In genomic region chr6:33913964-33914363, GRCm38 (mm10) we compare ENCODE assay signal across 23 mouse cellular contexts.
DNase-seq lines count a peak whose midpoint lies in the region; ATAC-seq lines count a peak whose summit lies in the region.
"Had no signal": no experiment of that assay in that cellular context is flagged by ENCODE, and none has a peak within 500 bp of the region (broad histone marks: within the 10 kb centered on the region; RNA-seq: fewer than 3 reads in every experiment).

No protein-coding gene starts in this region.

- peak; percentile 52; the same call in 1 of the 2 replicates for ATAC-seq in forebrain, embryonic 14.5 days
- ATAC-seq in forebrain, embryonic 12.5 days (ENCODE audit: low FRiP score), result no peak
- no peak for ATAC-seq in hindbrain, embryonic 14.5 days (ENCODE audit: low FRiP score)
- ATAC-seq in hindbrain, embryonic 11.5 days (ENCODE audit: low FRiP score), result no peak
- ATAC-seq in midbrain, embryonic 16.5 days, result no peak
- ATAC-seq: inflammation-experienced regulatory T-cells, adult 6 months had no signal

- H3K4me1 ChIP-seq in forebrain, embryonic 14.5 days (ENCODE audit: control insufficient read depth, insufficient read depth, low read length), result peaks cover 7% of the 10 kb centered on the region; the same call in 1 of the 2 replicates
- H3K4me1 ChIP-seq in forebrain, embryonic 12.5 days, result peaks cover 10% of the 10 kb centered on the region
- H3K4me1 ChIP-seq in hindbrain, embryonic 14.5 days (replicated peaks; ENCODE audit: control insufficient read depth, insufficient read depth, low read length), result peaks cover 8% of the 10 kb centered on the region
- H3K4me1 ChIP-seq in hindbrain, embryonic 11.5 days (replicated peaks; ENCODE audit: control insufficient read depth, insufficient read depth, low read length), result no peaks in the 10 kb centered on the region
- H3K4me1 ChIP-seq in midbrain, embryonic 16.5 days (ENCODE audit: control insufficient read depth, insufficient read depth, low read length), result peaks cover 9% of the 10 kb centered on the region
- H3K4me1 ChIP-seq in midbrain, embryonic 10.5 days, result peaks cover 16% of the 10 kb centered on the region
- H3K4me1 ChIP-seq: limb, embryonic 10.5 days; liver, embryonic 15.5 days; lung, embryonic 15.5 days had no signal

- no peaks in the 10 kb centered on the region for H3K9me3 ChIP-seq in forebrain, embryonic 14.5 days (replicated peaks; ENCODE audit: control insufficient read depth, low read length)
- H3K9me3 ChIP-seq in forebrain, embryonic 12.5 days, result no peaks in the 10 kb centered on the region
- no peaks in the 10 kb centered on the region for H3K9me3 ChIP-seq in hindbrain, embryonic 14.5 days (ENCODE audit: control insufficient read depth, low read length)
- no peaks in the 10 kb centered on the region for H3K9me3 ChIP-seq in hindbrain, embryonic 11.5 days (ENCODE audit: control insufficient read depth, low read length)
- no peaks in the 10 kb centered on the region for H3K9me3 ChIP-seq in midbrain, embryonic 16.5 days (replicated peaks; ENCODE audit: control insufficient read depth, low read length, poor library complexity, severe bottlenecking)
- H3K9me3 ChIP-seq in midbrain, embryonic 10.5 days (replicated peaks), result no peaks in the 10 kb centered on the region
- H3K9me3 ChIP-seq: limb, embryonic 10.5 days; liver, embryonic 15.5 days; lung, embryonic 15.5 days had no signal

- peak; percentile 52 for DNase-seq in forebrain, embryonic 14.5 days (ENCODE audit: low spot score)
- DNase-seq in hindbrain, embryonic 14.5 days (ENCODE audit: low spot score), result no peak
- DNase-seq in hindbrain, embryonic 11.5 days (ENCODE audit: low spot score), result no peak
- DNase-seq in midbrain, embryonic 10.5 days (ENCODE audit: low spot score), result no peak
- no peak for DNase-seq in lung, postnatal 14 days
- DNase-seq: adrenal gland, postnatal 10 days; cerebellum, adult 9-10 months; gastrocnemius, postnatal 14 days; heart, adult 18-20 months; kidney, adult 2 months; kidney, postnatal 10 days; liver; lung, postnatal 4 days; thymus, adult 2 months; thymus, postnatal 4 days had no signal

- H3K27me3 ChIP-seq in forebrain, embryonic 14.5 days (replicated peaks; ENCODE audit: control insufficient read depth, insufficient read depth, low read length), result no peaks in the 10 kb centered on the region
- no peaks in the 10 kb centered on the region for H3K27me3 ChIP-seq in forebrain, embryonic 12.5 days
- no peaks in the 10 kb centered on the region for H3K27me3 ChIP-seq in hindbrain, embryonic 14.5 days (ENCODE audit: control insufficient read depth, insufficient read depth, low read length)
- H3K27me3 ChIP-seq in hindbrain, embryonic 11.5 days (ENCODE audit: control insufficient read depth, insufficient read depth, low read length), result no peaks in the 10 kb centered on the region
- no peaks in the 10 kb centered on the region for H3K27me3 ChIP-seq in midbrain, embryonic 16.5 days (ENCODE audit: control insufficient read depth, insufficient read depth, low read depth, low read length)
- H3K27me3 ChIP-seq in midbrain, embryonic 10.5 days (ENCODE audit: low read depth, poor library complexity, severe bottlenecking), result no peaks in the 10 kb centered on the region
- H3K27me3 ChIP-seq: liver, embryonic 15.5 days; lung, embryonic 15.5 days had no signal

- no peaks in the 10 kb centered on the region for H3K36me3 ChIP-seq in forebrain, embryonic 14.5 days (ENCODE audit: control insufficient read depth, insufficient read depth, low read length)
- no peaks in the 10 kb centered on the region for H3K36me3 ChIP-seq in forebrain, embryonic 12.5 days (replicated peaks)
- no peaks in the 10 kb centered on the region for H3K36me3 ChIP-seq in hindbrain, embryonic 14.5 days (replicated peaks; ENCODE audit: control insufficient read depth, insufficient read depth)
- H3K36me3 ChIP-seq in hindbrain, embryonic 11.5 days (ENCODE audit: control insufficient read depth, insufficient read depth, low read length), result no peaks in the 10 kb centered on the region
- no peaks in the 10 kb centered on the region for H3K36me3 ChIP-seq in midbrain, embryonic 16.5 days (ENCODE audit: control insufficient read depth, insufficient read depth, low read length)
- H3K36me3 ChIP-seq in midbrain, embryonic 10.5 days, result no peaks in the 10 kb centered on the region
- H3K36me3 ChIP-seq: limb, embryonic 10.5 days; liver, embryonic 15.5 days; lung, embryonic 15.5 days had no signal

- WGBS in forebrain, embryonic 14.5 days, result 72% methylated on average over 4 of the region's 4 CpGs
- WGBS in forebrain, embryonic 12.5 days, result 87% methylated on average over 4 of the region's 4 CpGs
- 78% methylated on average over 4 of the region's 4 CpGs for WGBS in hindbrain, embryonic 14.5 days
- 94% methylated on average over 4 of the region's 4 CpGs for WGBS in hindbrain, embryonic 11.5 days
- 71% methylated on average over 4 of the region's 4 CpGs for WGBS in midbrain, embryonic 16.5 days
- 92% methylated on average over 4 of the region's 4 CpGs for WGBS in midbrain, embryonic 10.5 days

- H3K9ac ChIP-seq in forebrain, embryonic 14.5 days (ENCODE audit: low read length), result no peak overlapping the region
- H3K9ac ChIP-seq in forebrain, embryonic 12.5 days, result no peak overlapping the region
- no peak overlapping the region for H3K9ac ChIP-seq in hindbrain, embryonic 14.5 days
- H3K9ac ChIP-seq in hindbrain, embryonic 11.5 days (ENCODE audit: low read depth, low read length), result no peak overlapping the region
- no peak overlapping the region for H3K9ac ChIP-seq in midbrain, embryonic 16.5 days (ENCODE audit: low read depth, low read length)
- H3K9ac ChIP-seq: liver, embryonic 15.5 days; lung, embryonic 15.5 days had no signal

- H3K27ac ChIP-seq in forebrain, embryonic 14.5 days (ENCODE audit: low read depth, low read length), result peak overlapping the region; percentile 9; the same call in 1 of the 2 replicates
- H3K27ac ChIP-seq in forebrain, embryonic 12.5 days, result no peak overlapping the region
- peak overlapping the region; percentile 68; the same call in 1 of the 2 replicates for H3K27ac ChIP-seq in hindbrain, embryonic 14.5 days
- H3K27ac ChIP-seq in hindbrain, embryonic 11.5 days (ENCODE audit: low read depth, low read length), result no peak overlapping the region
- H3K27ac ChIP-seq in midbrain, embryonic 16.5 days (ENCODE audit: low read length), result peak overlapping the region; percentile 53; the same call in 1 of the 2 replicates
- H3K27ac ChIP-seq in midbrain, embryonic 10.5 days (replicated peaks), result no peak overlapping the region
- H3K27ac ChIP-seq: limb, embryonic 10.5 days; liver, embryonic 15.5 days; lung, embryonic 15.5 days; stomach, postnatal 0 days had no signal

- no peak overlapping the region for H3K4me3 ChIP-seq in forebrain, embryonic 14.5 days (ENCODE audit: low read depth, low read length)
- H3K4me3 ChIP-seq in forebrain, embryonic 12.5 days (replicated peaks), result no peak overlapping the region
- H3K4me3 ChIP-seq in hindbrain, embryonic 14.5 days (replicated peaks; ENCODE audit: low read length), result no peak overlapping the region
- no peak overlapping the region for H3K4me3 ChIP-seq in hindbrain, embryonic 11.5 days (ENCODE audit: low read depth, low read length)
- H3K4me3 ChIP-seq in midbrain, embryonic 16.5 days (ENCODE audit: low read depth, low read length), result no peak overlapping the region
- no peak overlapping the region for H3K4me3 ChIP-seq in midbrain, embryonic 10.5 days
- H3K4me3 ChIP-seq: limb, embryonic 10.5 days; liver, embryonic 15.5 days; lung, embryonic 15.5 days; myocyte had no signal

- no peak overlapping the region for H3K4me2 ChIP-seq in forebrain, embryonic 14.5 days (ENCODE audit: low read length)
- no peak overlapping the region for H3K4me2 ChIP-seq in forebrain, embryonic 12.5 days
- H3K4me2 ChIP-seq in hindbrain, embryonic 14.5 days (replicated peaks), result no peak overlapping the region
- H3K4me2 ChIP-seq in hindbrain, embryonic 11.5 days (replicated peaks; ENCODE audit: low read depth, low read length), result no peak overlapping the region
- H3K4me2 ChIP-seq in midbrain, embryonic 16.5 days (ENCODE audit: low read length), result no peak overlapping the region
- H3K4me2 ChIP-seq: liver, embryonic 15.5 days; lung, embryonic 15.5 days had no signal

Comparison
In these comparisons a context has a peak if more than half of its experiments do, and no peak if none do; other contexts are left out.
1. H3K27ac ChIP-seq: peak in forebrain, embryonic 14.5 days (single experiment), hindbrain, embryonic 14.5 days (single experiment) and midbrain, embryonic 16.5 days (single experiment); none in forebrain, embryonic 12.5 days (single experiment), hindbrain, embryonic 11.5 days (single experiment) and midbrain, embryonic 10.5 days (single experiment).